Mouse (Mus musculus): ENCODE measurements around the gene Ncoa7. TPM values are rescaled to one million over a fixed set of nuclear protein-coding genes. Genes with fewer than 3 reads are reported as not detected.

Ncoa7 gene
- total and polyA plus RNA-seq, 2 experiments from 2014 or later, result 1.3 to 6.5 TPM

- WGBS, result 82% methylated on average over 5 of the region's 5 CpGs
- H3K9ac ChIP-seq (replicated peaks; ENCODE audit: low read depth, low read length), result no peak overlapping the region
- no peak for ATAC-seq (ENCODE audit: insufficient read depth, low read depth)
Measured at GRCm38 (mm10) chr10:30773181-30773580, 29.9 kb downstream of the Ncoa7 start.

GRCm38 (mm10) chr10:30771417-30772158, 31.5 kb downstream of the Ncoa7 start:
- Histone ChIP-seq H3K4me1 (ENCODE audit: control insufficient read depth, insufficient read depth) (no peaks in the 10 kb centered on the region), H3K36me3 (replicated peaks; ENCODE audit: control insufficient read depth, insufficient read depth, low read length) (no peaks in the 10 kb centered on the region), H3K4me2 (ENCODE audit: low read depth, low read length) (no peak overlapping the region), H3K9me3 (replicated peaks; ENCODE audit: control insufficient read depth, low read length) (no peaks in the 10 kb centered on the region), H3K9ac (replicated peaks; ENCODE audit: low read depth, low read length) (no peak overlapping the region), H3K4me3 (ENCODE audit: low read depth, low read length) (no peak overlapping the region), H3K27ac (ENCODE audit: low read depth) (no peak overlapping the region), H3K27me3 (ENCODE audit: control insufficient read depth, insufficient read depth, low read length) (no peaks in the 10 kb centered on the region)
- DNase-seq (ENCODE audit: low spot score), result no peak
- whole genome bisulfite sequencing, result 71% methylated on average over 5 of the region's 5 CpGs
- no peak for TF ChIP-seq CTCF (IDR thresholded peaks at IDR 0.05; ENCODE audit: low read depth)
- TF ChIP-seq EP300 (IDR thresholded peaks at IDR 0.05; ENCODE audit: low read depth), result no peak
- no peak for ATAC-seq (ENCODE audit: insufficient read depth, low read depth)

More at GRCm38 (mm10) chr10:30773181-30773580, 29.9 kb downstream of the Ncoa7 start:
- no peaks in the 10 kb centered on the region for H3K36me3 ChIP-seq (replicated peaks; ENCODE audit: control insufficient read depth, insufficient read depth, low read length)
- no peak for DNase-seq (ENCODE audit: low spot score)
- TF ChIP-seq CTCF (IDR thresholded peaks at IDR 0.05; ENCODE audit: low read depth) (no peak), EP300 (IDR thresholded peaks at IDR 0.05; ENCODE audit: low read depth) (no peak)
- no peaks in the 10 kb centered on the region for H3K9me3 ChIP-seq (replicated peaks; ENCODE audit: control insufficient read depth, low read length)
- no peak overlapping the region for H3K27ac ChIP-seq (ENCODE audit: low read depth)
- no peak overlapping the region for H3K4me3 ChIP-seq (ENCODE audit: low read depth, low read length)
- peaks cover 4% of the 10 kb centered on the region for H3K4me1 ChIP-seq (ENCODE audit: control insufficient read depth, insufficient read depth)
- H3K27me3 ChIP-seq (ENCODE audit: control insufficient read depth, insufficient read depth, low read length), result no peaks in the 10 kb centered on the region
- no peak overlapping the region for H3K4me2 ChIP-seq (ENCODE audit: low read depth, low read length)

GRCm38 (mm10) chr10:30768820-30769219, 34.3 kb downstream of the Ncoa7 start:
- H3K36me3 ChIP-seq (replicated peaks; ENCODE audit: control insufficient read depth, insufficient read depth, low read length), result no peaks in the 10 kb centered on the region
- no peak overlapping the region for H3K4me2 ChIP-seq (ENCODE audit: low read depth, low read length)
- no peaks in the 10 kb centered on the region for H3K4me1 ChIP-seq (ENCODE audit: control insufficient read depth, insufficient read depth)
- no peaks in the 10 kb centered on the region for H3K9me3 ChIP-seq (replicated peaks; ENCODE audit: control insufficient read depth, low read length)
- H3K9ac ChIP-seq (replicated peaks; ENCODE audit: low read depth, low read length), result no peak overlapping the region
- H3K4me3 ChIP-seq (ENCODE audit: low read depth, low read length), result no peak overlapping the region
- no peaks in the 10 kb centered on the region for H3K27me3 ChIP-seq (ENCODE audit: control insufficient read depth, insufficient read depth, low read length)
- no peak overlapping the region for H3K27ac ChIP-seq (ENCODE audit: low read depth)
- DNase-seq (ENCODE audit: low spot score), result no peak
- ATAC-seq (ENCODE audit: insufficient read depth, low read depth), result no peak
- TF ChIP-seq CTCF (IDR thresholded peaks at IDR 0.05; ENCODE audit: low read depth), result no peak
- TF ChIP-seq EP300 (IDR thresholded peaks at IDR 0.05; ENCODE audit: low read depth), result no peak
- WGBS, result 90% methylated on average over 1 of the region's 1 CpGs

GRCm38 (mm10) chr10:30768250-30768649, 34.9 kb downstream of the Ncoa7 start:
- no peak for TF ChIP-seq EP300 (IDR thresholded peaks at IDR 0.05; ENCODE audit: low read depth)
- TF ChIP-seq CTCF (IDR thresholded peaks at IDR 0.05; ENCODE audit: low read depth), result no peak
- Histone ChIP-seq H3K9me3 (replicated peaks; ENCODE audit: control insufficient read depth, low read length) (no peaks in the 10 kb centered on the region), H3K9ac (replicated peaks; ENCODE audit: low read depth, low read length) (no peak overlapping the region), H3K4me3 (ENCODE audit: low read depth, low read length) (no peak overlapping the region), H3K27ac (ENCODE audit: low read depth) (no peak overlapping the region), H3K36me3 (replicated peaks; ENCODE audit: control insufficient read depth, insufficient read depth, low read length) (no peaks in the 10 kb centered on the region), H3K4me2 (ENCODE audit: low read depth, low read length) (no peak overlapping the region), H3K27me3 (ENCODE audit: control insufficient read depth, insufficient read depth, low read length) (no peaks in the 10 kb centered on the region), H3K4me1 (ENCODE audit: control insufficient read depth, insufficient read depth) (no peaks in the 10 kb centered on the region)
- 83% methylated on average over 3 of the region's 3 CpGs for WGBS
- no peak for ATAC-seq (ENCODE audit: insufficient read depth, low read depth)
- DNase-seq (ENCODE audit: low spot score), result no peak

DNA sequence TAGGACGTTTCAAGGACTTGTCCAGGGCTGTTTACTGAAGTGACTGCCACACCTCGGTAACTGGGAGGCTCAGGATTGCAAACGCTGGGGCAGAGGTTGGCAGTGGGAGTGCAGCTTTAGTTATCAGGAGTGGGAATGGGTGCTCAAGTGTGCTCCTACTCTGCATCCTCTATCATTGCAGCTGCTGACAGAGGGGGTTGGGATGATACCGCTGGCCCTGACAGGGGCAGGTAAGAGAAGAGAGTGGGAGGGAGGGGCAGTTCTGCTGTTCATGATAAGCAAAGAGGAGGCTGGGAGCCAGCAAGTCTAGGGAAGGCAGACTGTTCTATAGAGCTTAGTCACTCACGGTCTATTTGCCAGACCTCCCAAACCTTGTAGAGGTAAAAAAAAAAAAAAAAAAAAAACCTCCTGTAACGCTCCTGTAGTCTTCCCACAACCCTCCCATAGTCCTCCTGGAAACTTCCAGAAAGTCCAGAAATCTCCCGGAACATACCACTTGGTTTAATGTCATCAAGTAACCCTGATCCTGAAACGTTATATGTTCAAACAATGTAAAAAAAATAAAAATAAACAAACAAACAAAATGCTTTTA, 39.9 kb downstream of the Ncoa7 start:
- WGBS, result 43% methylated on average over 8 of the region's 8 CpGs
- ATAC-seq (ENCODE audit: insufficient read depth, low read depth) (peak; percentile 20; the same call in 1 of the 2 replicates), DNase-seq (ENCODE audit: low spot score) (no peak)
- Histone ChIP-seq H3K4me1 (ENCODE audit: control insufficient read depth, insufficient read depth) (no peaks in the 10 kb centered on the region), H3K9me3 (replicated peaks; ENCODE audit: control insufficient read depth, low read length) (no peaks in the 10 kb centered on the region; the same call in 1 of the 2 replicates), H3K4me3 (ENCODE audit: low read depth, low read length) (no peak overlapping the region), H3K27me3 (ENCODE audit: control insufficient read depth, insufficient read depth, low read length) (no peaks in the 10 kb centered on the region), H3K27ac (ENCODE audit: low read depth) (no peak overlapping the region), H3K36me3 (replicated peaks; ENCODE audit: control insufficient read depth, insufficient read depth, low read length) (0 out of 2 replicates have a peak, but pooled peaks cover 3% of the 10 kb centered on the region), H3K4me2 (ENCODE audit: low read depth, low read length) (no peak overlapping the region), H3K9ac (replicated peaks; ENCODE audit: low read depth, low read length) (no peak overlapping the region)
- no peak for TF ChIP-seq EP300 (IDR thresholded peaks at IDR 0.05; ENCODE audit: low read depth)
- no peak for TF ChIP-seq CTCF (IDR thresholded peaks at IDR 0.05; ENCODE audit: low read depth)

All from heart, postnatal 0 days (tissue).